Mouse (Mus musculus): ENCODE results near the gene Dennd6b. TPM values are rescaled to one million over a fixed set of nuclear protein-coding genes. Genes with fewer than 3 reads are reported as not detected.

The Dennd6b gene
- total and polyA plus RNA-seq, 3 experiments: 8.4 to 24.0 (median 9.1) TPM

- H3K9ac ChIP-seq (ENCODE audit: low read depth, low read length): peak overlapping the region; percentile 84
- H3K79me2 ChIP-seq (replicated peaks; ENCODE audit: control insufficient read depth, insufficient read depth, low read length): no peaks in the 10 kb centered on the region
- no peaks in the 10 kb centered on the region; the same call in 1 of the 2 replicates for H3K36me3 ChIP-seq (ENCODE audit: control insufficient read depth, insufficient read depth, low read length)
- H3K4me1 ChIP-seq (ENCODE audit: control insufficient read depth, insufficient read depth, low read length): peaks cover 26% of the 10 kb centered on the region
- H3K4me3 ChIP-seq: peak overlapping the region; percentile 55
- H3K27me3 ChIP-seq (ENCODE audit: control insufficient read depth, insufficient read depth, low read length): no peaks in the 10 kb centered on the region
- DNase-seq: peak; percentile 66 to 69
- H3K27ac ChIP-seq: peak overlapping the region; percentile 83
- 1% methylated on average over 65 of the region's 65 CpGs for WGBS
- TF ChIP-seq POLR2A (IDR thresholded peaks at IDR 0.05; ENCODE audit: insufficient read depth, low read depth, low read length) (no peak), EP300 (IDR thresholded peaks at IDR 0.05; ENCODE audit: insufficient read depth, low read depth, low read length) (no peak), CTCF (IDR thresholded peaks at IDR 0.05) (peak; percentile 9; the same call in 1 of the 2 replicates)
- intact Hi-C loops (cut with DNase I): no loop called here
Measured at GRCm38 (mm10) chr15:89173024-89173905, 23.0 kb downstream of the Dennd6b start.

GRCm38 (mm10) chr15:89172276-89172935, 23.9 kb downstream of the Dennd6b start:
- intact Hi-C loops (cut with DNase I): no loop called here
- Histone ChIP-seq H3K36me3 (ENCODE audit: control insufficient read depth, insufficient read depth, low read length) (no peaks in the 10 kb centered on the region; the same call in 1 of the 2 replicates), H3K27me3 (ENCODE audit: control insufficient read depth, insufficient read depth, low read length) (no peaks in the 10 kb centered on the region), H3K9ac (ENCODE audit: low read depth, low read length) (peak overlapping the region; percentile 84), H3K79me2 (replicated peaks; ENCODE audit: control insufficient read depth, insufficient read depth, low read length) (no peaks in the 10 kb centered on the region), H3K4me1 (ENCODE audit: control insufficient read depth, insufficient read depth, low read length) (peaks cover 20% of the 10 kb centered on the region), H3K27ac (peak overlapping the region; percentile 83), H3K4me3 (peak overlapping the region; percentile 55)
- TF ChIP-seq EP300 (IDR thresholded peaks at IDR 0.05; ENCODE audit: insufficient read depth, low read depth, low read length) (no peak), CTCF (IDR thresholded peaks at IDR 0.05) (no peak), POLR2A (IDR thresholded peaks at IDR 0.05; ENCODE audit: insufficient read depth, low read depth, low read length) (no peak)
- no peak for DNase-seq
- WGBS: 42% methylated on average over 17 of the region's 17 CpGs

GRCm38 (mm10) chr15:89171526-89172051, 24.7 kb downstream of the Dennd6b start:
- Histone ChIP-seq H3K4me3 (no peak overlapping the region), H3K27ac (peak overlapping the region; percentile 7; the same call in 1 of the 2 replicates), H3K36me3 (ENCODE audit: control insufficient read depth, insufficient read depth, low read length) (no peaks in the 10 kb centered on the region; the same call in 1 of the 2 replicates), H3K4me1 (ENCODE audit: control insufficient read depth, insufficient read depth, low read length) (peaks cover 13% of the 10 kb centered on the region), H3K79me2 (replicated peaks; ENCODE audit: control insufficient read depth, insufficient read depth, low read length) (no peaks in the 10 kb centered on the region), H3K27me3 (ENCODE audit: control insufficient read depth, insufficient read depth, low read length) (no peaks in the 10 kb centered on the region), H3K9ac (ENCODE audit: low read depth, low read length) (no peak overlapping the region)
- TF ChIP-seq POLR2A (IDR thresholded peaks at IDR 0.05; ENCODE audit: insufficient read depth, low read depth, low read length): no peak
- TF ChIP-seq EP300 (IDR thresholded peaks at IDR 0.05; ENCODE audit: insufficient read depth, low read depth, low read length): no peak
- TF ChIP-seq CTCF (IDR thresholded peaks at IDR 0.05): no peak
- DNase-seq: no peak
- intact Hi-C loops (cut with DNase I): no loop called here
- 86% methylated on average over 5 of the region's 5 CpGs for WGBS

GRCm38 (mm10) chr15:89170102-89170501, 26.2 kb downstream of the Dennd6b start:
- DNase-seq: peak; percentile 44 to 68
- no peaks in the 10 kb centered on the region for H3K79me2 ChIP-seq (replicated peaks; ENCODE audit: control insufficient read depth, insufficient read depth, low read length)
- H3K9ac ChIP-seq (ENCODE audit: low read depth, low read length): no peak overlapping the region
- 28% methylated on average over 3 of the region's 3 CpGs for WGBS
- TF ChIP-seq EP300 (IDR thresholded peaks at IDR 0.05; ENCODE audit: insufficient read depth, low read depth, low read length) (peak; percentile 61; the same call in 1 of the 2 replicates), POLR2A (IDR thresholded peaks at IDR 0.05; ENCODE audit: insufficient read depth, low read depth, low read length) (no peak)
- H3K4me1 ChIP-seq (ENCODE audit: control insufficient read depth, insufficient read depth, low read length): peaks cover 11% of the 10 kb centered on the region
- H3K27ac ChIP-seq: peak overlapping the region; percentile 86
- H3K4me3 ChIP-seq: no peak overlapping the region
- H3K27me3 ChIP-seq (ENCODE audit: control insufficient read depth, insufficient read depth, low read length): no peaks in the 10 kb centered on the region
- H3K36me3 ChIP-seq (ENCODE audit: control insufficient read depth, insufficient read depth, low read length): no peaks in the 10 kb centered on the region; the same call in 1 of the 2 replicates
- intact Hi-C loops (cut with DNase I): no loop called here

- peak overlapping the region; percentile 86 for H3K27ac ChIP-seq
- 17% methylated on average over 10 of the region's 10 CpGs for WGBS
- TF ChIP-seq EP300 (IDR thresholded peaks at IDR 0.05; ENCODE audit: insufficient read depth, low read depth, low read length) (peak; percentile 48; the same call in 1 of the 2 replicates), CTCF (IDR thresholded peaks at IDR 0.05) (no peak), POLR2A (IDR thresholded peaks at IDR 0.05; ENCODE audit: insufficient read depth, low read depth, low read length) (0 out of 2 replicates have a peak, but pooled peaks have one; percentile 9)
- H3K27me3 ChIP-seq (ENCODE audit: control insufficient read depth, insufficient read depth, low read length): no peaks in the 10 kb centered on the region
- peak overlapping the region; percentile 15; the same call in 1 of the 2 replicates for H3K4me3 ChIP-seq
- peaks cover 11% of the 10 kb centered on the region for H3K4me1 ChIP-seq (ENCODE audit: control insufficient read depth, insufficient read depth, low read length)
- no peaks in the 10 kb centered on the region; the same call in 1 of the 2 replicates for H3K36me3 ChIP-seq (ENCODE audit: control insufficient read depth, insufficient read depth, low read length)
- intact Hi-C loops (cut with DNase I): loop anchor here (1.0 kb wide), 1 partner anchor 10 kb away; no protein-coding TSS in a partner anchor
- no peaks in the 10 kb centered on the region for H3K79me2 ChIP-seq (replicated peaks; ENCODE audit: control insufficient read depth, insufficient read depth, low read length)
- H3K9ac ChIP-seq (ENCODE audit: low read depth, low read length): no peak overlapping the region; the same call in 1 of the 2 replicates
- DNase-seq: peak; percentile 80 to 88
Measured at GRCm38 (mm10) chr15:89169431-89169830, 26.9 kb downstream of the Dennd6b start.

All from heart, adult 2 months (tissue).